Mouse (Mus musculus) lung, postnatal 25 days (tissue): ENCODE measurements around the gene Trim9.

ENCODE experiments used
- DNase-seq: peaks from one replicate; pipeline ENCODE4 v3.0.0; 2022; ENCODE audit warnings: low spot score

Trim9 gene

DNA sequence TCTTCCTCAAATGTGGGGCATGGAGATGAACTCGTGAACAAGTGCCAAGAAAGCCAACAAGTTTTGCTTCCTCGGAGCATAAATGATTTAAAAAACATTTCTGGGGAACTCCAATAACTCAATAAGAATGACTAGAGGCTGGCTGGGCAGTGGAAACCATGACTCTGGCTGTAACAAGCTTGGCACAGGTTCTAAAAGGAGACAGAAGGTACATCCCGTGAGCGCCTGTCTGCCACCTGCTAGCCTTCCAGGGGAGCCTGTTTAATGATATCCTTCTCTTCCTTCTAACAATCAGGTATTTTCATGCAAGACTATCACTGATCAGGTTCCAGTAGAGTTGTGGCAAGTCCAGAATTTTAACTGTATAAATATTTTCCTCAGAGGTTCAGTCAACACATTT, 134.9 kb downstream of the Trim9 start:
- no peak for DNase-seq

DNA sequence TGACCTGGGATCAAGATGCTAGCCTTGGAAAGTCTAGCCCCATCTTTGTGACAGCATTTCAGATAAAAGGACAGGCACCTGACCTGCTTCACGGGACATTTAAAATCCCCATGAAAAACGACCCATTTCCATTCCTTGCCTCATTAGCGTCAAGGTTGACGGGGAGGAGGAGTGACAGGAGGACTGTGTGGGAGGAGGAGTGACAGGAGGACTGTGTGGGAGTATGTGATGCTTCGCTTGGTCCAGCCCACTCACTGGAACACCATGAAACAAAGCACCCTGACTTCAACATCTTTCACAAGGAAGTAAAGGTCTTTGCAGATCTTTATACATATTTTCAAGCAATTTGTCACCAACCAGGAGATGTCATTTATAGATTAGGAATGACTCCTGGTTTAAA, 139.2 kb downstream of the Trim9 start:
- DNase-seq = no peak

DNA sequence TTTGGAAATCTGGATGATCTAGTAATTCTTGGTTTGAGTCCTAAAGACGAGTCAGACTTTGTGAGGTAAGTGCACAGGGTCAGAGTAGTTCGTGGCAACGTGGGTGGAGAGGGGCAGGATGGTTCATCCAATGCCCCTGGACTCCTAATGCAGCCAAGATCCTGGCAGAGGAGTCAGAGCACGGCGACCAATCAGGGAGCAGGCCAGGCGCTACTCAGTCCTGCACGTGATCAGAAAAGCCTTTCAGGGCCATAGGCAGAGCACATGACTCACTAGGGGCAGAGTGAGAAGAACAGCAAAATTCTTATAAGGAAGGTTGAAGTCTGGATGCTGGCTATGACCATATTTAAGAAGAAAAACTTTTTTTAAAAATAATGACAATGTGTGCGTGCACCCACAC, 143.0 kb downstream of the Trim9 start:
- no peak for DNase-seq

DNA sequence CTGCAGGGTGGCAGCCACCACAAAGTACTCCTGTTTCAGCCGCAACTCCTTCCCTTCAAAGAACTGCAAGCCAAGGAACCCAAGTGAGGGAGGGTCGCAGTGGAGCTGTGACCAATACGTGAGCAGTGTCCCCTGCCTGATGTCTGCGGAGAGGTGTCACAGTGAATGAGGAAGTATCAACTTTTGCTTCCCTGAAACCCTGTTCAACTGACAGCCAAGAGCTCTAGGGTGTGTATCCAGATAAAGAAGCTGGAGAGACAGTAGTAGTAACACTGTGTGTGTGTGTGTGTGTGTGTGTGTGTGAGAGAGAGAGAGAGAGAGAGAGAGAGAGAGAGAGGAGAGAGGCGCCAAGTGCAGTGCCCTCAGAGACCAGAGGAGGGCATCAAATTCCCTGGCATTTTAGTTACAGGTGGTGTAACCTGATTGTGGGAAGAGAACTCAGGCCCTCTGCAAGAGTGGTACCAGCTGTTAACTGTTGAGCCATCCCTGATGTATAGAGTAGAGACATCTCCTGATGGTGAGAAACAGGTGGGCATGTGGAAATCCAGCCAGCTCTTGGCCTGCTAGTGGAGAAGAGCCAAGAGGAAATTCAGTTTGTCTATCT, 145.4 kb downstream of the Trim9 start:
- DNase-seq = no peak

DNA sequence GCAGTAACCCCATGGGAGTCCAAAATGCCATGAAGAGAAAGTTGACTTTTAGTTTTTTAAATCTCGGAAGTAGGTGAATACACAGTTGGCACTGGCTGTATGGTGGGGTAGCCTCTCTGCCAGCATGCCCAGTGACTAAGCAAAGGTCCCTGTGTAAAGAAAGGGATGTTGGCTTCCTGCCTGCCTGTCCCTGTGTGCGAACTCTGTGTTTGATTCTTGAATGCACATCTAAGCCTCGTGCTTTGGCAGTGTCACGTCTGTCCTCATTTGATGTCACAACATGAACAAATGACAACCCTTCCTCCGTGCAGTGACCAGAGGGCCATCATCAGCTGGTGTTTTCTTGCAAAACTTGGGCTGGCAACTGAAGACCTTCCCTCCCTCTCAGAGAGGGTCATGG, 151.1 kb downstream of the Trim9 start:
- DNase-seq = no peak

DNA sequence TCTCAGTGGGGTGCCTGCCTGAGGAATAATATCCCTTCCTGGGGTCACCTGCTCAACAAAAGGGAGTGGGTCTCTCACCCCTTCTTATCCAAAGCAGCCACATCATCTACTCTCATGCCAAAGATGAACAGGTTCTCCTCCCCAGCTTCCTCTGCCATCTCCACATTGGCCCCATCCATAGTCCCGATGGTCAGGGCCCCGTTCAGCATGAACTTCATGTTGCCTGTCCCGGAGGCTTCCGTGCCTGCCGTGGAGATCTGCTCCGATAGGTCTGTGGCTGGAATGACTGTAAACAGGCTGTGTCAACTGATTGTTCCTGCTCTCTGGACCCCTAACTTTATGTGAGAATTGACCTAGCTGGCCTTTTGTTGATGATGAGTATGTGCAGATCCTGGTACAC, 152.0 kb downstream of the Trim9 start:
- no peak for DNase-seq
